Mouse (Mus musculus) testis, adult 2 months (tissue): ENCODE data around the gene Gm20671. TPM values are rescaled to one million over a fixed set of nuclear protein-coding genes. Genes with fewer than 3 reads are reported as not detected.

Experiments used
- H3K27ac ChIP-seq: fragments of 200-500 bp; 2 replicates; pipeline ENCODE4 v1.5.1; 2012; ENCODE audit warnings: low read depth, low read length; ENCODE audit not compliant: control insufficient read depth, insufficient read depth
- H3K27me3 ChIP-seq: fragments of 200-500 bp; 2 replicates; pipeline ENCODE4 v1.6.1; 2012; ENCODE audit warnings: mild to moderate bottlenecking, low read length, moderate library complexity; ENCODE audit not compliant: control insufficient read depth, insufficient read depth
- H3K36me3 ChIP-seq: fragments of 200-500 bp; 2 replicates; pipeline ENCODE4 v1.6.1; 2012; ENCODE audit warnings: mild to moderate bottlenecking, low read length; ENCODE audit not compliant: control insufficient read depth, insufficient read depth
- H3K4me1 ChIP-seq: fragments of 200-500 bp; 2 replicates; pipeline ENCODE4 v1.6.1; 2012; ENCODE audit warnings: low read length; ENCODE audit not compliant: control insufficient read depth, insufficient read depth
- H3K4me3 ChIP-seq: fragments of 200-500 bp; 2 replicates; pipeline ENCODE4 v1.5.1; 2012; ENCODE audit warnings: low read depth, mild to moderate bottlenecking, low read length, moderate library complexity, mixed read lengths; ENCODE audit not compliant: control insufficient read depth
- CTCF ChIP-seq: fragments of 200-500 bp; IDR thresholded peaks from 2 replicates; pipeline ENCODE4 v1.5.1; 2012; ENCODE audit warnings: low read depth, mild to moderate bottlenecking, inconsistent platforms, low read length, moderate library complexity; ENCODE audit not compliant: control insufficient read depth, insufficient read depth, insufficient replicate concordance
- POLR2A ChIP-seq: fragments of 200-500 bp; IDR thresholded peaks from 2 replicates; pipeline ENCODE4 v1.6.1; 2012; ENCODE audit warnings: low read depth, mild to moderate bottlenecking, inconsistent platforms, low read length, moderate library complexity; ENCODE audit not compliant: control insufficient read depth
- polyA plus RNA-seq: library from polyadenylated mRNA; depleted of rRNA; stranded (reverse); fragments of >200 nt; gene quantifications from 2 replicates; pipeline ENCODE4 v1.2.3, GENCODE M21; 2012

Gm20671 gene
- polyA plus RNA-seq, 1 experiment, result 1.0 TPM

DNA sequence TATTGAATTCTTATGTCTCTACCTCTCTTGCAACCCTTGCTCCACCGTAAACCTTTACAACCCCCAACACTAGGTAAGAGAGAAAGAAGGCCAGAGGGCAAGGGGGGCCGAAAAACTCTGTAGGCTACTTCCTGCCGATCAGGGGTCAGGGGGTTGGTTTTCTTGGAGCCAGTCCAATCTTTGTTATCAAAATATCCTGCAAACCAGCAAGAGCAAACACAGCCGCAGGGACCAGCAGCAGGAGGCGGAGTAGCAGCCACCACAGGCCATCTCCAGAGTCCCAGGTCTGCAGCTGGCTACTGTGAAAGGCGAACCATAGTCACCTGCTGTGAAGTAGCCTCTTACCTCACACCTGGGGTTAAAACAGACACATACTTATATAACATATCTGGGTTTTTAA is 108.0 kb downstream of the Gm20671 start:
- TF ChIP-seq CTCF (no peak), POLR2A (no peak)
- Histone ChIP-seq H3K4me3 (no peak overlapping the region), H3K4me1 (no peaks in the 10 kb centered on the region), H3K27me3 (no peaks in the 10 kb centered on the region), H3K36me3 (no peaks in the 10 kb centered on the region), H3K27ac (no peak overlapping the region)

DNA sequence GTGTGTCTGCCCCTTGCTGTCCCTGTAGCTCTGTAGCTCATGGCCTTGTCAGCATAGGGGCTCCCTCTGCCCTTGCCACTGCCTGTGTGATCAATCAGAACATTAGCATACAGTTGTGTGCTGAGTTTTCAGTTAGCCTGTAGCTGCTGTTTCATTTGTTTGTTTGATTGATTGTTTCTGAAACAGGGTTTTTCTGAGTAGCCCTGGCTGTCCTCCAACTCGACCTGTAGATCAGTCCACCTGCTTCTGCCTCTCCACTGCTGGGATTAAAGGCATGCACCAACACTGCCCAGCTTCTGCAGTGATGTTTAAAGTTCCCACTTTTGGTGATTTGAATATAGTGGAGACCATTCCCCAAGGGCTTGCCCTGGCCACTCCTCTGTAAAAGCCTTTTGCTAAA is 109.2 kb downstream of the Gm20671 start:
- no peak overlapping the region for H3K4me3 ChIP-seq
- no peaks in the 10 kb centered on the region for H3K36me3 ChIP-seq
- H3K27ac ChIP-seq, result no peak overlapping the region

GRCm38 (mm10) chr5:32713703-32714467 is 113.0 kb downstream of the Gm20671 start:
- Histone ChIP-seq H3K27me3 (no peaks in the 10 kb centered on the region), H3K27ac (peak overlapping the region; percentile 89), H3K4me3 (peak overlapping the region; percentile 90), H3K36me3 (no peaks in the 10 kb centered on the region), H3K4me1 (no peaks in the 10 kb centered on the region; the same call in 1 of the 2 replicates)
- TF ChIP-seq CTCF, result peak; percentile 76
- peak; percentile 86 for TF ChIP-seq POLR2A

More for the DNA sequence above, 109.2 kb downstream of the Gm20671 start:
- Histone ChIP-seq H3K4me1 (no peaks in the 10 kb centered on the region; the same call in 1 of the 2 replicates), H3K27me3 (no peaks in the 10 kb centered on the region)
- no peak for TF ChIP-seq POLR2A
- TF ChIP-seq CTCF, result no peak

DNA sequence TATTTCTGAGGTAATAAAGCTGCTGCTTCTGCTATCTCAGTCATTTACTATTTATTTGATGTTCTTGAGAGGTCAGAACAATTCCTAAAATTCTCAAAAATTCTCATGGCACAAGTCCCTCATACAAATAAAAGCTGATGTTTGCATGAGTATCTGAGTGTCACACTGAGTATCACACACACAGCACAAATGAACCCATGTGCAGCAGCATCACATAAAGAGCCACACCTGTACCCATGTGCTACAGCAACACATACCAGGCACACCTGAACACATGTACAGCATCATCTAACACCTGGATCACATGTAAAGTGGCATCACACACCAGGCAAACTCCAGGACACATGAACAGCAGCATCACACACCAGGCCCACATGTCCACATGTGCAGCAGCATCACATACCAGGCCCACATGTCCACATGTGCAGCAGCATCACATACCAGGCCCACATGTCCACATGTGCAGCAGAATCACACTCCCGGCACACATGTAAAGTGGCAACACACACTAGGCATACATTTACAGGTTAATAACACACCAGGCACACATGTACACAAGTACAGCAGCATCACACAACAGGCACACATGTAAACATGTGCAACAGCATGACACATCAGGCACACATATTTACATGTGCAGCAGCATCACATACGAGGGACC is 113.7 kb downstream of the Gm20671 start:
- TF ChIP-seq CTCF (peak; percentile 18; the same call in 1 of the 2 replicates), POLR2A (no peak)
- Histone ChIP-seq H3K4me1 (no peaks in the 10 kb centered on the region; the same call in 1 of the 2 replicates), H3K4me3 (peak overlapping the region; percentile 90), H3K27ac (peak overlapping the region; percentile 89), H3K36me3 (no peaks in the 10 kb centered on the region), H3K27me3 (no peaks in the 10 kb centered on the region)

DNA sequence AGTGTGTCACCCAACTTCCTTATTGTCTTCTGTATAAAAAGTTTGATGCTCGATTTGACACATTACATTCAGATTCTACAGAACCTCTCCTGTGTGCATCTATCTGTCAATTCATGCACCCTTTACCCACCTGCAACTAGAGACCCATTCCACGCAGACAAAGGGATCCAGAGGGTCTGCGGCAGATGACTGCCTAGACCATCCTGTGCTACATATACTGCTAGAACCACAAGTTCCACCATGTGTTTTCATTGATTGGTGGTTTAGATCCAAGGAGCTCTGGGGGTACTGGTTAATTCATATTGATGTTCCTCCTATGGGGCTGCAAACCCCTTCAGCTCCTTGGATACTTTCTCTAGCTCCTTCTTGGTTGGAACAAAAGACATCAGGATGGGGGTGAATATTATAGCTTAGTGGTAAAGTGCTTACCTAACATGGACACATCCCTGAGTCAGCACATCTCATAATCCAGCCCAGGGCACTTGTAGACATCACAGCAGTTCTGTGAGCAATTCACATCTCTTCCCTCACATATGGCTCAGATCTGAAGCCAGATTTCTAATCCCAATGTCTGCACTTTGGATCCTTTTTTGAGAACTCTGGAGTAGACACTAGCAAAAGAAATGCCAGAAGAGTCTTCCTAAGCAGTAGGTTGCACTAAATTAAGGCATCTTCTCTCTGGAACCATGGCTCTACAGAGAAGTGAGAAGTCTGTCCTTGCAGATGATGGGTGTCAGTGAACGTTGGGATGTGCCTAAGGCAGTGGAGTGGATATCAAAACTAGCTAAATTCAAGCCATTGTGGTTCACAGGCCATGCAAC is 114.5 kb downstream of the Gm20671 start:
- no peaks in the 10 kb centered on the region; the same call in 1 of the 2 replicates for H3K4me1 ChIP-seq
- no peak for TF ChIP-seq CTCF
- TF ChIP-seq POLR2A, result no peak
- H3K4me3 ChIP-seq, result no peak overlapping the region
- no peaks in the 10 kb centered on the region for H3K27me3 ChIP-seq
- no peak overlapping the region; the same call in 1 of the 2 replicates for H3K27ac ChIP-seq
- H3K36me3 ChIP-seq, result no peaks in the 10 kb centered on the region

DNA sequence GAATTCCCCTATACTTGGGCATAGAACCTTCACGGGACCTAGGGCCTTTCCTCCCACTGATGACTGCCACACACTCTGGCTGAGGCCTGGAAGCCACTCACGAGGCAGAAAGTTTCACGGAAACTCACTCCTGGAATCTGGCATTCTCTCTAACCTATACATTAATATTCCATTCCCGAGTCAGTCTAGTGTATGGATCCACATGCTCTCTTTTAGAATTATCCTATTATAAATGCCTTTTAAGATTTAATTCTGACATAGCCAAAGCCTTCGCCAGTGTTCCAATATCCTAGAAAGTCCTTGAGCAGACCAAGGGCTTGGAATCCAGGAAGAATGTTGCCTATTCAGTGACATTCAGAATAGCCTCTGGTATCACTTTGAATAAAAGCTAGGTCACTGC is 115.4 kb downstream of the Gm20671 start:
- Histone ChIP-seq H3K27me3 (no peaks in the 10 kb centered on the region), H3K27ac (no peak overlapping the region), H3K4me3 (no peak overlapping the region), H3K4me1 (no peaks in the 10 kb centered on the region; the same call in 1 of the 2 replicates), H3K36me3 (no peaks in the 10 kb centered on the region)
- TF ChIP-seq POLR2A (no peak), CTCF (no peak)
